Mouse (Mus musculus) bone marrow, adult 2 months (tissue): ENCODE measurements at regions not wholly inside any gene's neighbourhood (a gene's known extent, or its start where the extent isn't known, plus 50 kb on each side); places are given as distances from the start of the nearest gene placed in this dataset.

Experiments used
- CTCF ChIP-seq: fragments of 200-500 bp; IDR thresholded peaks from 2 replicates; pipeline ENCODE4 v1.5.1; 2011; ENCODE audit warnings: low read length, control low read depth; ENCODE audit not compliant: control insufficient read depth, insufficient read depth
- POLR2A ChIP-seq: fragments of 200-500 bp; IDR thresholded peaks from 2 replicates; pipeline ENCODE4 v1.6.1; 2011; ENCODE audit warnings: low read depth, mild to moderate bottlenecking, control low read depth, low read length, borderline replicate concordance; ENCODE audit not compliant: control insufficient read depth

- no peak for TF ChIP-seq POLR2A
- no peak for TF ChIP-seq CTCF
Observed at GRCm38 (mm10) chr2:106622326-106622725, 70.7 kb upstream of the Mpped2 start.
